Mouse (Mus musculus) midbrain, embryonic 12.5 days (tissue): ENCODE measurements around the gene Abcg5. TPM values are rescaled to one million over a fixed set of nuclear protein-coding genes. Genes with fewer than 3 reads are reported as not detected.
A peak's percentile ranks its signal among the peaks of the same experiment; 100 is the strongest.

ENCODE experiments used
- ATAC-seq: fragments of 200-750 bp; cut with Nextera tagmentation; 2 replicates; pipeline ENCODE4 v1.8.0; 2017; ENCODE audit warnings: low read depth, moderate TSS enrichment, moderate library complexity; ENCODE audit not compliant: low FRiP score
- H3K27ac ChIP-seq: fragments of 300-500 bp; sonication (generic); replicated peaks from 2 replicates; pipeline ENCODE4 v1.5.1; 2016; ENCODE audit warnings: mild to moderate bottlenecking
- H3K27me3 ChIP-seq: fragments of 300-500 bp; sonication (generic); 2 replicates; pipeline ENCODE4 v1.6.1; 2016; ENCODE audit warnings: mild to moderate bottlenecking
- H3K36me3 ChIP-seq: fragments of 300-500 bp; sonication (generic); 2 replicates; pipeline ENCODE4 v1.6.1; 2016
- H3K4me1 ChIP-seq: fragments of 300-500 bp; sonication (generic); 2 replicates; pipeline ENCODE4 v1.6.1; 2016
- H3K4me2 ChIP-seq: fragments of 300-500 bp; sonication (generic); replicated peaks from 2 replicates; pipeline ENCODE4 v1.6.1; 2016; ENCODE audit warnings: mild to moderate bottlenecking, moderate library complexity
- H3K4me3 ChIP-seq: fragments of 300-500 bp; sonication (generic); 2 replicates; pipeline ENCODE4 v1.5.1; 2016; ENCODE audit warnings: mild to moderate bottlenecking
- H3K9ac ChIP-seq: fragments of 300-500 bp; sonication (generic); replicated peaks from 2 replicates; pipeline ENCODE4 v1.6.1; 2016; ENCODE audit warnings: mild to moderate bottlenecking, moderate library complexity
- H3K9me3 ChIP-seq: fragments of 300-500 bp; sonication (generic); 2 replicates; pipeline ENCODE4 v1.6.1; 2016; ENCODE audit warnings: mild to moderate bottlenecking
- WGBS: fragments of 180-500 bp; shearing (Covaris S2); methylation state at CpG from one replicate; pipeline ENCODE4 v1.1.7; 2016; 5-methylcytosine and 5-hydroxymethylcytosine counted together
- polyA plus RNA-seq: library from polyadenylated mRNA; unstranded; fragments of >200 nt; fragmentation: Nextera tagmentation; extraction: Ambion mirVana; gene quantifications from 2 replicates; pipeline ENCODE4 v1.2.1, GENCODE M21; 2016

Gene Abcg5
- polyA plus RNA-seq, 1 experiment from 2014 or later, result 1.2 TPM

DNA sequence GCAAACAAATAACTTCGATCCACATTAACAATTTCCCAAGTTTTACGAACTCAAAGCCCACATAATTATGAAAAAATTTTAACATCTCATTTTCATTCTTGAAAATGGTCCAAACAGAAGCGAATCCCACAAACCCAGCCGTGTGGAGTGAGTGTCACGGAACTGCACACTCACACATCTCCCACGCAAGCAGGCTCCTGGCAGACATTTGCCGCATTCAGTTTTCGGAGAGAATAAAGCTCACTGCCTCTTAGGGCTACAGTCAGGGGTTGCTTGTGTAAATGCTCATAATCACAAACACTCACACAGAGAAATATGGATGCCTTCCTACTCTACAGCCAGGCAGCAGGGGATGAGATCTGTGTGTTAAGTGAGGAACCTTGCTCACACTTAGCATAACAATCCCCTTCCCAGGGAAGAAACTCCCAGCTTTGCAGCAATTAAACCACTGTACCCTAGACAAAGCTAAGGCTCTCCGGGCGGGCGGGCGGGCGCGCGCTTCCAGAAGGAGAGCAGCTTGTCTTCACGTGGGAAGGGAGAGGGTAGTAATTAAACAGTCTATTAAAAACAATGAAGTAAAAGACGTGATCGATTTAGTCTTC, 30.9 kb upstream of the Abcg5 start:
- H3K4me1 ChIP-seq, result peaks cover 39% of the 10 kb centered on the region
- H3K4me3 ChIP-seq, result no peak overlapping the region
- no peak for ATAC-seq
- no peak overlapping the region for H3K9ac ChIP-seq
- peaks cover 24% of the 10 kb centered on the region; the same call in 1 of the 2 replicates for H3K36me3 ChIP-seq
- WGBS, result 64% methylated on average over 18 of the region's 18 CpGs
- no peaks in the 10 kb centered on the region for H3K9me3 ChIP-seq
- no peak overlapping the region for H3K4me2 ChIP-seq
- no peaks in the 10 kb centered on the region for H3K27me3 ChIP-seq
- H3K27ac ChIP-seq, result 0 out of 2 replicates have a peak overlapping the region, but pooled peaks have one; percentile 8

- Histone ChIP-seq H3K9ac (no peak overlapping the region), H3K27me3 (no peaks in the 10 kb centered on the region), H3K4me3 (no peak overlapping the region), H3K4me1 (peaks cover 20% of the 10 kb centered on the region), H3K27ac (0 out of 2 replicates have a peak overlapping the region, but pooled peaks have one; percentile 30), H3K4me2 (no peak overlapping the region), H3K9me3 (no peaks in the 10 kb centered on the region), H3K36me3 (peaks cover 28% of the 10 kb centered on the region; the same call in 1 of the 2 replicates)
- WGBS, result 53% methylated on average over 17 of the region's 17 CpGs
- ATAC-seq, result no peak
Measured at GRCm38 (mm10) chr17:84709403-84709851, 26.6 kb upstream of the Abcg5 start.

DNA sequence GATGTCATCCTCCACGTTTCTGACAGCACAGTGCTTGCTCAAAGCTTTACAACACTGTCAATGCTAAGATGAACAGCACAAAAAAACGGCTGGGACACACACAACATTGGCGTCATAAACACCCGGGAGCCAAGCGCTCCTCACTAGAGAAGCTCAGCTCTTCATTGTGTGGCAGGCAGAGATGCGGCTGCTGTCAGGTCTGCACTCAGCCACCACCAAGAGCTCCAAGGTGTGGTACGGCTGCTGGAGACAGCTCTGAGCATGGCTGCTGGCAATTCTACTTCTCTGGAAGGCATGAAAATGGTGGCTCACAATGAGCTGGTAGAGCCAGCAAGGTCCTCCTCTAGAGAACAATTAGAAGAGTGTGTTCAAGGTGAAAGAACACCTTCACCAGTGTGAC, 26.0 kb upstream of the Abcg5 start:
- Histone ChIP-seq H3K9me3 (no peaks in the 10 kb centered on the region), H3K27me3 (no peaks in the 10 kb centered on the region), H3K36me3 (peaks cover 33% of the 10 kb centered on the region), H3K9ac (no peak overlapping the region), H3K4me3 (no peak overlapping the region), H3K4me1 (peaks cover 16% of the 10 kb centered on the region; the same call in 1 of the 2 replicates), H3K27ac (no peak overlapping the region), H3K4me2 (no peak overlapping the region)
- 89% methylated on average over 7 of the region's 7 CpGs for WGBS
- ATAC-seq, result no peak

GRCm38 (mm10) chr17:84707407-84707806, 24.6 kb upstream of the Abcg5 start:
- H3K9ac ChIP-seq, result no peak overlapping the region
- no peaks in the 10 kb centered on the region for H3K27me3 ChIP-seq
- no peak overlapping the region for H3K4me2 ChIP-seq
- no peaks in the 10 kb centered on the region for H3K9me3 ChIP-seq
- no peak for ATAC-seq
- peaks cover 21% of the 10 kb centered on the region; the same call in 1 of the 2 replicates for H3K4me1 ChIP-seq
- H3K4me3 ChIP-seq, result no peak overlapping the region
- peaks cover 30% of the 10 kb centered on the region for H3K36me3 ChIP-seq
- H3K27ac ChIP-seq, result no peak overlapping the region
- WGBS, result 64% methylated on average over 4 of the region's 4 CpGs

DNA sequence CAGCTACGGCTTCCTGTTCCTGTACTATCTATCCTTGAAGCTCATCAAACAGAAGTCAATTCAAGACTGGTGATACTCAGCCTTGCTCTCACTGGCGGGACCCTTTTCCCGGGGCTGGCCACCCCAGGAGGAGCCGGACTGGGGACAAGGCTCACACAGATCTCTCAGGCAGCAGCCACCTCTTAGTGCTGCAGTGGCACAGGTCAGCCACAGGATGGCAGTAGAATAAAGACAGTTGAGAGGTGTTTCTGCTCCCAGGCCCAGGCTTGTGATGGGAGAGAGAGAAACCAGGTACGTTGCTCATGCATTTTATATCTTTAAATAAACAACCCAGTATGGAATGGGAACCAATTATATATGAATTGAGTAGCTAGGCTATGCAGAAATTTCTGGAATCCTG, 15.9 kb upstream of the Abcg5 start:
- H3K9me3 ChIP-seq, result no peaks in the 10 kb centered on the region
- ATAC-seq, result no peak
- 29% methylated on average over 5 of the region's 5 CpGs for WGBS

GRCm38 (mm10) chr17:84696537-84696936, 13.7 kb upstream of the Abcg5 start:
- peaks cover 11% of the 10 kb centered on the region for H3K27me3 ChIP-seq
- no peak overlapping the region for H3K27ac ChIP-seq
- H3K9me3 ChIP-seq, result no peaks in the 10 kb centered on the region
- 76% methylated on average over 6 of the region's 6 CpGs for WGBS
- no peak overlapping the region for H3K4me3 ChIP-seq
- H3K4me2 ChIP-seq, result no peak overlapping the region
- H3K4me1 ChIP-seq, result peaks cover 4% of the 10 kb centered on the region; the same call in 1 of the 2 replicates
- H3K36me3 ChIP-seq, result no peaks in the 10 kb centered on the region
- no peak for ATAC-seq
- H3K9ac ChIP-seq, result no peak overlapping the region

More for the DNA sequence above, 15.9 kb upstream of the Abcg5 start:
- Histone ChIP-seq H3K27ac (no peak overlapping the region), H3K36me3 (peaks cover under 1% of the 10 kb centered on the region; the same call in 1 of the 2 replicates), H3K4me2 (no peak overlapping the region), H3K27me3 (peaks cover 11% of the 10 kb centered on the region), H3K4me3 (no peak overlapping the region), H3K4me1 (peaks cover 13% of the 10 kb centered on the region; the same call in 1 of the 2 replicates), H3K9ac (no peak overlapping the region)

DNA sequence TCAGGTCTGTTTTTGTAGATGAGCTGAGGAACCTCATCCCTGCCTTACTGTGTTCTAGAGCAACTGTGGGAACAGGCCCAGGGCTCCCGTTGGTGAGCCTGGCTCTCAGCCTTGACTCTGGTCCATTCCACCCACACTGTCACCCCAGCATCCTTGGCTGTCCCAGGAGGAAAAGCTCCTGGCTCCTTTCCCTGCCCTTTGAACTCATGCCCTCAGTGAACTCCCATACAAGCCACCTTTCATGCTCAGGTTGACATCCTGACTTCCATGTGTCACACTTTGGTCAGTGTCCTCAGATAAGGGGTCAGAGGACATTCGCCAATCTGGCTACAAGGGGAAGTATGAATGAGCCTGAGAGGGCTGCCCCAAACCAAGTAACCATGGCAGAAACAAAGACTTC, 10.9 kb upstream of the Abcg5 start:
- Histone ChIP-seq H3K9ac (no peak overlapping the region), H3K9me3 (no peaks in the 10 kb centered on the region), H3K4me3 (no peak overlapping the region), H3K36me3 (no peaks in the 10 kb centered on the region), H3K27me3 (peaks cover 6% of the 10 kb centered on the region; the same call in 1 of the 2 replicates), H3K4me2 (no peak overlapping the region), H3K4me1 (no peaks in the 10 kb centered on the region), H3K27ac (no peak overlapping the region)
- no peak for ATAC-seq
- 85% methylated on average over 2 of the region's 2 CpGs for WGBS

DNA sequence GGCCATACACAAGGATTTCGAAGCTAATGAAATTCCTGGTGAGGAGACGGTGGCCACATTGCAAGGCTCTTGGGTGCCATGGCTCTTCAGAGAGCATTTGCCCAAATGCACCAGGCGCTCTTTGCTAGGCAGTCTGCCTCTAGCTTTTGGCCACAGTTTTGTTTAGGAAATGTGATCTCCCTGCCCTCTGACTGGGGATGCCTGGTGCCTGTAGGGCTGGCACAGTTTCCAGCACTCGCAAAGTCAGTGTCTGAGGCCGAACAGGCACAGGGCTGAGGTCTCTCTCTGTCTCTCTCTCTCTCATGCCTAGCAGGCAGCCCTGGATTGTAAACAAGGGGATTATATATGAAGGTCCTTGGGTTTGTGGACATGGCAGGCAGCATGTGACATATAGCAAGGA, 7.3 kb upstream of the Abcg5 start:
- Histone ChIP-seq H3K36me3 (no peaks in the 10 kb centered on the region), H3K27ac (no peak overlapping the region), H3K9ac (no peak overlapping the region), H3K4me1 (no peaks in the 10 kb centered on the region), H3K27me3 (no peaks in the 10 kb centered on the region), H3K9me3 (no peaks in the 10 kb centered on the region), H3K4me3 (no peak overlapping the region), H3K4me2 (no peak overlapping the region)
- ATAC-seq, result no peak
- 87% methylated on average over 5 of the region's 5 CpGs for WGBS

GRCm38 (mm10) chr17:84689316-84689715, 6.5 kb upstream of the Abcg5 start:
- 87% methylated on average over 5 of the region's 5 CpGs for WGBS
- H3K27ac ChIP-seq, result no peak overlapping the region
- no peaks in the 10 kb centered on the region for H3K27me3 ChIP-seq
- H3K4me3 ChIP-seq, result no peak overlapping the region
- H3K36me3 ChIP-seq, result no peaks in the 10 kb centered on the region
- no peak for ATAC-seq
- H3K4me1 ChIP-seq, result no peaks in the 10 kb centered on the region
- no peaks in the 10 kb centered on the region for H3K9me3 ChIP-seq
- H3K4me2 ChIP-seq, result no peak overlapping the region
- no peak overlapping the region for H3K9ac ChIP-seq

GRCm38 (mm10) chr17:84688834-84689233, 6.0 kb upstream of the Abcg5 start:
- Histone ChIP-seq H3K27ac (no peak overlapping the region), H3K4me2 (no peak overlapping the region), H3K36me3 (no peaks in the 10 kb centered on the region), H3K4me1 (no peaks in the 10 kb centered on the region), H3K4me3 (no peak overlapping the region), H3K27me3 (no peaks in the 10 kb centered on the region), H3K9me3 (no peaks in the 10 kb centered on the region), H3K9ac (no peak overlapping the region)
- WGBS, result 88% methylated on average over 11 of the region's 11 CpGs
- no peak for ATAC-seq

DNA sequence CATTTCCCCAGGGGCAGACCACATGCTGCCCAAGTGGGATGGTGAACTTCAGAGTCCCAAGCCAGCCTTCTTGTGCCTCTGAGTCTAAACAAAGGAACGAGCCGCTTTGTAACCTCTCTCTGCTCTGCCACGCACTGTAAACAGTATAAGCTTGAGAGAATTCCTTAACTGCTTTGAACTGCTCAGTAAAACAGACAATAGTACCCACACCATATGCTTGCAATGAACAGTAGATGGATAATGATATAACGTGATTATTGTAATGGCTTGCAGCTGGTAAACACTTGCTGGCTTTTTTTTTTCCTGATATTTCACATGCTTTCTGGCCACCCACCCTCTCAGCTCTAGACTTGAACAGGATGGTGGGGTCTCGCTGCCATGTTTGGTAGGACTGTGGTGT, 5.2 kb upstream of the Abcg5 start:
- no peaks in the 10 kb centered on the region for H3K27me3 ChIP-seq
- H3K9ac ChIP-seq, result no peak overlapping the region
- no peak overlapping the region for H3K4me3 ChIP-seq
- 72% methylated on average over 5 of the region's 5 CpGs for WGBS
- H3K9me3 ChIP-seq, result no peaks in the 10 kb centered on the region
- H3K27ac ChIP-seq, result no peak overlapping the region
- no peaks in the 10 kb centered on the region for H3K4me1 ChIP-seq
- H3K36me3 ChIP-seq, result no peaks in the 10 kb centered on the region
- no peak for ATAC-seq
- no peak overlapping the region for H3K4me2 ChIP-seq

- Histone ChIP-seq H3K4me1 (no peaks in the 10 kb centered on the region), H3K36me3 (no peaks in the 10 kb centered on the region), H3K9ac (no peak overlapping the region), H3K27me3 (no peaks in the 10 kb centered on the region), H3K9me3 (no peaks in the 10 kb centered on the region), H3K4me3 (no peak overlapping the region), H3K4me2 (no peak overlapping the region), H3K27ac (no peak overlapping the region)
- 83% methylated on average over 4 of the region's 4 CpGs for WGBS
- no peak for ATAC-seq
Measured at GRCm38 (mm10) chr17:84685286-84685685, 2.5 kb upstream of the Abcg5 start.

DNA sequence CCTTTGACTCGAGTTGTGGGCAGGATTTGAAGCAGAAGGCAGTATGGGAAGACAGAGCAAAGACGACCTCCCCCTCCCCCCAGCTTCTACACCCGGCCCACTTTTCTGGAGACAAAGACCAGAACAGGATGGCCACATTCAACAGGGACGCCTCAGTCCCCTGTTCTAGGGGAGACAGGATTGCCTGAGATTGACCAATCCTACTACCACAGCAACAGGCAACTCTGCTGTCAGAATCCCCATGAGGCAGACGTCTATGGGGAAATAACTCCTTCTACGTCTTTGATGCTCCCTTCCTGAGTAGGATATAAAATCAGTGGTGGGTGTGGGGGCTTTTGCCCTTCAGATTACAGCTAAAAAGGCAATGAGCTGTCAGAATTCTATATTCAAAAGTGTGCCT, 1.5 kb upstream of the Abcg5 start:
- Histone ChIP-seq H3K9me3 (no peaks in the 10 kb centered on the region), H3K4me2 (no peak overlapping the region), H3K27ac (no peak overlapping the region), H3K4me3 (no peak overlapping the region), H3K27me3 (no peaks in the 10 kb centered on the region), H3K9ac (no peak overlapping the region), H3K36me3 (no peaks in the 10 kb centered on the region), H3K4me1 (no peaks in the 10 kb centered on the region)
- WGBS, result 56% methylated on average over 6 of the region's 6 CpGs
- no peak for ATAC-seq
